Mouse (Mus musculus) kidney, postnatal 10 days (tissue): ENCODE data around the gene Slc25a5.
"Not testable (repeated sequence)": the region's sequence is repeated elsewhere in the genome, so short reads cannot be mapped to it uniquely, and the experiment has no call there.

Source experiments
- DNase-seq: peaks from one replicate; pipeline ENCODE4 v3.0.0; 2021; ENCODE audit warnings: mixed read lengths

Slc25a5 gene

DNA sequence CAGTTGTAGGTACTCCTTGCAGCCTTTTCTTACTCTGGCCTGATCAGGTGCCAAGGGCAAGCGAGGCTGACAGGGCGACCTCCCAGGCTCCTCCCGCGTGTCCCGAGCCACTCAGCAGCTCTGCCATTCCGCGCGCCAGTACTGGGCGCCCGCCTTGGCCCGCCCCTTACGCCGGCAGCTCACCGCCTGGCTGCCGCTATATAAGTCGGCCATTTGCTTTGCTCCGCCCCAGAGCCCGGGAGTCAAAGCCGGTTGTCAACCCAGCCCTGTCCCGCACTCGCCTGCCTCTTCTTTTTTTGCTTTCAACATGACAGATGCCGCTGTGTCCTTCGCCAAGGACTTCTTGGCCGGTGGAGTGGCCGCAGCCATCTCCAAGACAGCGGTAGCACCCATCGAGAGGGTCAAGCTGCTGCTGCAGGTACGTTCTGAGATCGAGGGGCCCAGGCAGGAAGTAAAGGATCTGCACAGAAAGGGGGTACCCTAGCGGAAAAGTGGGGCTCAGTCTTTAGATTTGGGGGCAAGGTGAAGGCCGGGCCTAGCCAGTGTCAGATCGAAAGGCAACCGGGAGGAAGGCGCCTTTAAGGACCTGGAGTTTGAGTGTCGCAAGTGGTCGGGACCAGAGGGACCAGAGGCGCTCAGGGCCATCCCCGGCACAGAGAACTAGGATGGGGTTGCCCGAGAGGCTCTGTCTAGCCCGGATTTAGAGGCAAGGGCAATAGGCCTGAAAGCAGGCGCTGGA is at the start of gene Slc25a5:
TSS of gene Slc25a5 (plus strand) at position 228 of the 739 bp plus-strand sequence.
- DNase-seq: peak; percentile 90

DNA sequence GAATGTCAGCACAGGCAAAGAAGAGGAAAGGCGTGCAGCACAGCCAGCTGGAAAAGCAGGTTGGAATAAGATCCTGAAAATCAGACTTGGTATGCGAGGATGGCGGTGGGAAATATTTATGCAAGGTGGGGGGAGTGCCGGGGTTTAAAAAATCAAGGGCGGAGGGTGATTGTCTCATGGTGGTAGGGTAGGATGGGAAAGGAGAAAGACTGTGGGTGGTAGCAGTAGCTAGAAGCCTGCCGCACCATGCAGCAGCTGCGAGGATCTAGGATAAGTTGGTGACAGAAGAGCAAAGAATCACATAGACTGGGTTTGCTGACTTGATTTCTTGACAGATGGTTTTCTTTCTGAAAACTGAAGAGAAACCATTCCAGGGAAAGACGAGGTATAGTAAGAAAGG is 48.7 kb upstream of the Slc25a5 start:
- no peak for DNase-seq

DNA sequence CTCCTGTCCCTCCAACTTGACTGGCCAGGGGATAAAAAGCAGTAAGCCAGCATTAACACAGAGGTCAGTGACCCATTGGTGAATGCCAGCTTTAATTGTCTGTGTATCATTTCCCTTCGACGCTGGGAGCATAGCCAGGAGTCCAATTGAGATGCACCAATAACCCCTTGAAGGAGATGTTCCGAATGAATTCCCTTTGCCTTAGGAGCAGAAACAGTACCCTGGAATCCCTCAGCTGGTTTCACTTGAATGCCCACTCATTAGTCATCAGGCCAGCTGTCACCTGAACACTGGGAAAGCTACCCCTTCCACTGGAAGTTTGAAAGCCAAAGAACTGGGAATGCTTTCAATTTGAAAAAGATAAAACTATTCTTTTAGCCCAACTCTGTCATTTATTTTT is 46.9 kb upstream of the Slc25a5 start:
- no peak for DNase-seq

DNA sequence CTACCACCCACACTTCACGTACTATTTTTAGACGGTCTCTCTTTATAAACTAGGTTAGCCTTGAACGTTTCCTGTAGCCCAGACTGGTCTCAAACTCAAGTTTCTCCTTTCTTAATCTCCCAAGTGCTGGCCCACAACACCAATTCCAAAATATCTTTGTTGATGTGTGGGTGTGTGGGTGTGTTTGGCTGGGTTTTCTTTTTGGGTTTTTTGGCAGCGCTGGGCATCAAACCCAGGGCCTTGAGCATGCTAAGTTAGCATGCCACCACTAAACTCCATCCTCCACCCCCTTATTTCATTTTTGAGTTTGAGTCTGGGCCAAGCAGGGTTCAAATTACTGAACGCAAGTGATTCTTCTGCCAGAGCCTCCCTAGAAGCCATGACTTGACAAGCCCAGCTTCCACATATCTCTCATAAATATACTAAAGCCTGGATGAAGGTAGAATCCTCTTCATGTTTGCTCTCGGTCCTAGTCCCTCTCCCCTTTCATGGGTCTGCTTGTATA is 46.1 kb upstream of the Slc25a5 start:
- DNase-seq: no peak

DNA sequence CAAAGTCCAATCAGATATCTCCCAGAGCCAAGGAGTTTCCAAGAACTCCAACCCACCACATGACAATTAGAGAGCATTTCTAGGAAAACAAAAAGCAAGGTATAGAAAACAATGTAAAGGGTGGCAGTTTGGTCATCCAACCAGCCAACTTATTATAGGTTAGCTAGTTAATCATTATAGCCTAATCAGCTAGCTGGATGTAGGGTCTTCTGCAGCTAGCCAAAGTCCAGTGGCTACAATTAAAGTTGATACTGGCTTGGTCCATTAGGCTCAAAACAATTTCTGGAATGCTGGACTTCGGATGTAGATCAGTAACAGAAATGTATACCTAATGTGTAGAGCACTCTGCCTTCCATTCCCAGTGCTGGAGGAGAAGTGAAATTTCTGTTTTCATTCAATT is 44.9 kb upstream of the Slc25a5 start:
- no peak for DNase-seq

DNA sequence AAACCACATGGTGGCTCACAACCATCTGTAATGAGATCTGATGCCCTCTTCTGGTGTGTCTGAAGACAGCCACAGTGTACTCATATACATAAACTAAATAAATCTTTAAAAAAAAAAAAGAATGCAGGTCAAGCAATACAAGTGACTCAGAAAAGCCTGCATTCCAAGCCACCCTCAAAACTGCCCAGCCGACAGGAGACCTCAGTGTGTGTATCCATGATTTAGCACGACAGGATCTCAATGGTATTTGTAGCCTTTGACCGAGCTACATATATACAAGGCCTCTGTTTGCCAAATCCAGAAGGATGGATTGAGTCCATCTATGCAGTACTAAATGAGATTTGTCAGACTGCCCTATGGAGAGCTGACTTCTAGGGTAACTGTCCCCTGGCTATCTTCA is 42.9 kb upstream of the Slc25a5 start:
- DNase-seq: no peak

DNA sequence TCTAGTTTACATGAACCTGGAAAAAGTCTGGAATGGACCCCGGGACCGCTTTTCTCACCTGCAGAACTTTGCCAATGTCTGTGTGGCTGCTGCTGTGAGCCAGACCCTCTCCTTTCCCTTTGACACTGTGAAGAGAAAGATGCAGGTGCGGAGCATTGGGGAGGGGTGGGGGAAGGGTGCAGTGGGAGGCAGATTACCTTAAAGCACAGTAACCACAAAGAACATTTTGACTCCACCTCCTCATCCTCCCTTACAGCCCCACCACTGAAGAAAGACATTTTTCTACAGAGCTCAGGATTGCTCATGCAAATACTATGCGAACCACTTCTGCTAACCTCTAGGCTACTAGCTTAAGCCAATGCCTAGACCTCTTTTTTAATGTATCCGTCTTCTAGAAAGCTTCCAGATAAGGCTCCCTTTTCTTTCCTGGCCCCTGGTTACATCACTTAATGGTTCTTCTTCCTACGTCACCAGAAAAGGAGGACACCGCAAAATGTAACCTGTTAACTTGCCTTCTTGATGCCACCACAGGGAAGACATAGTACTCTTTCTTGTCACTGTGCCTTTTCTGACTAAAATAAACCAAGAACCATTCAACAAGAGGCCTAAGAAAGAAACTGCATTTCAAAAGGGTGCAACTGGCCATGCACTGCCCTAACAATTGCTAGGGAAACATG is 37.5 kb upstream of the Slc25a5 start:
- DNase-seq: no peak

DNA sequence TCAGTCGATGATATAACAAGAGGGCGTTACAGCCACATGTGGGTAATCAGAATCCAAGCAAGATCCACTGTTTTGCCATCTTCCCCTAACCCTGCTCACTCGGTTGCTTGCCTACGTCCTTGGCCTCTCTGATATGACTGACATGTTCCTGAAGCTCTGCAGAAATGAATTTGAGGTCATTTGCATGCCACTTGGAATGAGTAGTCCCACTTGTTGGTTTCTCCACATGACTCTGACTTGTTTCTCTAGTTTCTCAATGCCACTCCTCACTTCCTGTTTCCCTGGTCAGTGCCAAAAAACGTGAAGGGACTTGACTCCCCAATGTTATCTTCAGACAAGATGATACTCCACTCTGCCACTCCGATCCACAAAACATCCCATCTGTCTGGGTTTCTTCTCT is 36.9 kb upstream of the Slc25a5 start:
- DNase-seq: no peak

DNA sequence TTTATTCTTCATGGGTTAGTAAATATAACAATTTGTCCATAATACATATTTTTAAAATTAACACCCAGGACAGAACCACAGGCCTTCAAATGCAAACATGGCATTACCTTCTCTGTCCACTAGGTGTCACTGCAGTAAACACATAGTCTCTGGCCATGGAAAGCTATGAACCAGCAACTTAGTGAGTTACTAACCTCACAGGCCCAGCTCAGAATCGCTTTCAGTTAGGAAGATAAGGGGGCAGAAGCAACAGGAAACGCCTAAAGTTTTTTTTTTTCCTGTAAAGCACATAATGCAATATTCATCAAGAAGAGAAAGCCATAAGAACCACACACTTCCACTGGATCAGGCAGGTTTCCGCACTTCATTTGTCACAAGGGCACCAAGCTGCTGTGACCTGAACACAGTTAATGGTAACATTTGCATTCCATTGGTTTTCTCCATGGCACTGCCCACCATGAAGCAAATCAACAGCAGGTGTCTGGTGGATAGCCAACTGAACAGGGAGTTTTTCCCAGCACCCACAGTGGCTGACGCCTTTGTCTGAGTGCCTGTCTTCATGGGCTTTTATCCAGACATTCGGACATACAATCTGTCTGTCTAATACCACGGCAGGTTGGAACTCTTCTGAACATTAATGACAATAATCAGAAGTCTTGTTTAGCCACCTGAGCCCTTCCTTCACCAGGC is 34.4 kb upstream of the Slc25a5 start:
- peak; percentile 59 for DNase-seq

DNA sequence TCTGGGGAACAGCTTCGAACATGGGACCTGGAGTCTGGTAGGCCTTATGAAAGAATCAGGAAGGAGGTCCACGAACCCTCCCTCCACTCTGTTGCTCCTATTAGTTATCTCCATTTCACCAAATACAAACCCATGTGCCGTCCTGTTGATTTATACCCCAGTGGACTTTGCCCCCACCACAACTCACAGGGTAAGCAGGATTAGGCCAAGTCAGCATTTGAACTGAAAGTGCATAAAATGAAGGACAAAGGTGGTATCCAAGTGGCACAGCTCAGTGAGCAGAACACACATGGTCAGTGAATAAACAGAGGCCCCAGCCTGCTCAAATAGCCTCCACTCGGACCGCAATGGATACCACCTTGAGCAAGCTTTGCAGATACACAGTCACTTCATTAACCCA is 33.2 kb upstream of the Slc25a5 start:
- DNase-seq: peak; percentile 33

DNA sequence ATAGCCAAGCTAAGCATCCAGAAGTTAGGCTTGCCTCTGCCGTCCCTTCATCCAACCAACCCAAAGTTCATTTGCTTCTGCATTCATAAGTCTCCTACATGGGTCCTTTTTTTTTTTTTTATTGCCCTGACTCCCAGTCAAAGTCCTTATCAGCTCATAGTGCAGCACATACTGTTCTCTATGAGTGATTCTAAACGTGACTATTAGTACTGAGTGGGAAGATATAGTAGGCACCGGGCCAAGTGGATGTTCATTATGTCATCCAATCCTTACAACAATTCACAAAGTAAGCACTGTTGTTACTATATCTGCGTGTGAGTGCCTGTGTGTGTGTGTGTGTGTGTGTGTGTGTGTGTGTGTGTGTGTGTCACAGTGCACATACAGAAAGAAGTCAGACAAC is 32.6 kb upstream of the Slc25a5 start:
- DNase-seq: no peak

DNA sequence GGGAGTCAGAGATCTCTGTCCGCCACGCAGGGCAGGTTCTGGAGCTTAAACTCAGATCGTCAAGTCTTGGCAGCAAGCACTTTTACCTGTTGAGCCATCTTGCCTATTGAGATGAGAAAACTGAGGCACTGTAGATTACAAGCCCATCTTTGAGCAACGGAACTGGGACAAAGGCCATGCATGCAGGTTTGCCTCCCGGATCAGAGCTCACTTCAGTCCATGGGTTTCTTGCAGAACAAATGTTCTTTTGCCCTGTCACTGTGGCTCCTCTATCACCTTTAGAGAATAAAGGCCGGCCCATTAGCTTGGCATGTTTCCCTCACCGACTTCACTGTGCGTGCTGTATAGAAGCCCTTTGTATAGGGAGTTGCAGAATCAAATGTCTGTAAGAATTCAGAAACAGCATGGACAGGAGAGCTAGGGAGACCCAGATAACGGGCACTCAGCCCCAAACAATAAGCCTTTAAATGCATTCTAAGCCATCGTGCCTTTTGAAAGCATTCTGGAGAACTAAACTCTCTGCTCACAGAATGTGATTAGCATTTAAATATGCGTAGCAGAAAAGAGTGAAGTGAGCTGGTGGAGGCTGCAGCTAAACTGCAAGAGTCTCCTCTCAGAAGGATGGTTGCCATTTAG is 32.0 kb upstream of the Slc25a5 start:
- no peak for DNase-seq

DNA sequence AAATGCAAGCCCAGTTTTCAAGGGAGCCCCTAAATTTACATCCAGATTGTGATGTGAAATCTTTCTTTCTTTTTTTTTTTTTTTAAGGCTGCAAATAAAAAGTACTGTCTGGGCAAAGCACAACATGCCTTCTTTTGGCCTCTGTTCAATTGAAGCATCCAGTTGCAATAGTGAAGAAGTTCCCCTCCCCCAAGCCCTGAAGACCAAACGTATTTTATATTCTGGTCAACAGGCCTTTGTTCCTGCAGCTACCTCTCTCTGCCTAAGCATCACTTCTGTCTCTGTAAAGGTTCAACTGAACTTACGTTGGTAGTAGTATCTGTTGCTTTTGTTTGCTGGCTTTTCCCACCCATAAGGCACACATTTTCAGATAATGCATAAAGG is 31.5 kb upstream of the Slc25a5 start:
- no peak for DNase-seq

DNA sequence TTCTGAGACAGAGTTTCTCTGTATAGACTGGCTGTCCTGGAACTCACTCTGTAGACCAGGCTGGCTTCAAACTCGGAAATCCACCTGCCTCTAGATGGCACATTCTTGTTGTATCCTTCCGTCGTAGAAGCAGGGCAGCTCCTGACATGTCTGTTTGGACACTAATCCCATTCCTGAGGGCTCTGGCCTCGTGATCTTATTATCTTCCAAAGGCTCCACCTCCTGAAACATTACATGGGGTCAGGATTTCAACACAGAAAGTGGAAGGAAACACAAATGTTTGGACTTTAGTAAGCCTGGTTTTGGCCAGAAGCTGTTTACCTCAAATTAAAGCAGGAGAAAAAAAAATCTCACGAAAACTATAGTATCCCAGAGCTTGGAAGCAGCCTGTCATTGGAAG is 28.1 kb upstream of the Slc25a5 start:
- DNase-seq: no peak

DNA sequence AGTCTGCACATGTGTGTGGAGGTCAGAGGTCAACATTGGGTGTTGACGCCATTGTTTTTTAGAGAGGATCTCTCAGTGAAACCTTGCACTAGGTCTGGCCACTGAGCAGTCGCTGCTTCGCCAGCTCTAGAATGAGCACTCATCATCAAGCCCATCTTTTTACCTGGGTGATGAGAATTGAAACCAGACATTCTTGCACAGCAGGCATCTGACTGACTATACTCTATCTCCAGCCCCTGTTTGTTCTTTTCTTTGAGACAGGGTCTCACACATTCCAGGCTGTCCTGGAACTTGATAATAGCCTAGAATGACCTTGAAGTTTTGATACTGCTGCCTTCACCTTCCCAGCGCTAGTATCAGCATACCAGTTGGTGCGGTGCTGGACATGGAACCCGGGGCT is 22.9 kb upstream of the Slc25a5 start:
- DNase-seq: no peak

DNA sequence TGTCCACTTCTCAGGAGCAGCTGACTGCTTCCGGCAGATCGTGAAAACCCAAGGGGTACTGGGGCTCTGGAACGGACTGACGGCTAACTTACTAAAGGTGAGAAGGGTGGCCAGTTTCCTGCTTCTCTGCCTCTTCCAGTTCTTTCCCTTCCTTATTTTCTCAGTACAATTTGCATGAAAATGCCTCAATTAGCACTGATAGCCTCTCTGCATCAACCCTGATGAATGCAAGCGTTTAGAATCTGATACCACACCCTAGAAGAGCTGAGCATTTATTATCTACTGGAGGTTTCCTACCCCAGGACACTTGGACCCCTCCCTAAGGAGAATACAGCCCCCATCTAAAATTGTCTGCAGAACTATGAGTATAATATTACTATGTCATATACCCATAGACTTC is 19.9 kb upstream of the Slc25a5 start:
- DNase-seq: no peak

DNA sequence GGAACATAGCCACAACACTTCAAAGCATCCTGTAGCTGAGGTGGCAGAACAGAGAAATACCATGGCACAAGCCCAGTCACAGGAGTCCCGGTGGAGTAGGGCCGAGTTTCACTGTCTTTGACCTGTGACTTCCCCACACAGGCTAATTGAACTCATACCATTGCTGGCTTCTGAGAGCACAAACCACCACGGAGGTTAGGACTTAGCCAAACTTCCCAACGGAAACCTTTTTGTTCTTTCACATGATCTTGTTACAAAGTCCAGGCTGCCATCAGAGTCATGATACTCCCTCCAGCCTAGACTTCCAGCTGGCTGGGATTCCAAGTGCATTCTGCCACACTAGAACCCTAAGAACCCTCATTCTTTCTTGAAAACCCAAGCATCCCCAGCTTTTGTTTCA is 17.8 kb upstream of the Slc25a5 start:
- no peak for DNase-seq

DNA sequence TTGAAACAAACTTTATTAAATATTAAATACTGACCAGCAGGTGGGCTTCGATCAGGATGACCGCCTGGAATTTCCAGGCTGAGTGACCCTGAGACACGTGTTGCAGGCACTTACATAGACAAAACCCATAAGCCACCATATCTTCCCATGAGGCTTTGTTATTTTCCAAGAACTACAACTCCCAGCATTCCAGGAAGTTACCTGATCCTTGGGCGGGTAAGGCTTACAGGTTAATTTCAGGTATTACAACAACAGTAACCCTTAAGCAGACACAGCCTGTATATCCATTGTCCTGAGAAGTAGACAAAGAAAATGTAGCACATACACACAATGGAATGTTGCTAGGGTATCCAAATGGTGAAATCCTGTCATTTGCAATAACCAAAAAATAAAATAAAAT is 6.1 kb upstream of the Slc25a5 start:
- no peak for DNase-seq

DNA sequence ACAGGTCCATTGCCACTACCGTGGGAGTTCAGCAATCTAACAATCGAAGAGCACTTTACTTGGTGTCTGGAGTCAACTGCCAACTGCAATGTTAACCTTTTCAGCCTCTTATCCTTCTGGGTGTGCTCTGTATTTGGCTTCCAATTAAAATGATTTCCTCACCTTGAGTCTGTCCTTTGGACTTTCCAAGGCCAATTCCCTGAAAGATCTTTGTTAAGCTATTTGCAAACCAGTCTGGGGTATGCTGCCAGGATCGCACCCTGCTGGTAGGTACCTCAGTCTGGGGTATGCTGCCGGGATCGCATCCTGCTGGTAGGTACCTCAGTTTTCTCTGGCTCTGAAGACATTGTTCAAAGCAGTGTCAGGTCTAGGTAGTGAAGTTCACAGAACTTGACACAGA is 880 bp upstream of the Slc25a5 start:
- no peak for DNase-seq

DNA sequence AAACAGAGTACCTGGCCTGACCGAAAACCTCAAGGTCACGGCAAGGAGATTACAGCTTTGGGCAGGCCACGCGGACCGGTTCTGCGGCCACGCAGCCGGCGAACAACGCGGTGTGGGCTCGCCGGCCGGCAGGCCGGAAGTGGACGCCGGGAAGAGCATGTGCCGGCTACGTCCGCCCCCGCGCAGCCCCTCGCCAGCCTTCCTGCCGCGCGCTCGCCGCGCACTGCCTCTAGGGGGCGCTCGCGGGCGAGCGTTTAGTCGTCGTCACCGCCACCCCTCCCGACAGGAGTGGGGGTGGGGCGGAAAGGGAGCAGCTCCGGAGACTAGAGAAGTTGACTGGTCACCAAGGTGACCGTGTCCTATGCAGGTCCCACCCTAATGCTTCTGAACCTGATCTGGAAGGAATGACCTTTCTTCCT is 721 bp downstream of the Slc25a5 start:
- peak; percentile 89 for DNase-seq

DNA sequence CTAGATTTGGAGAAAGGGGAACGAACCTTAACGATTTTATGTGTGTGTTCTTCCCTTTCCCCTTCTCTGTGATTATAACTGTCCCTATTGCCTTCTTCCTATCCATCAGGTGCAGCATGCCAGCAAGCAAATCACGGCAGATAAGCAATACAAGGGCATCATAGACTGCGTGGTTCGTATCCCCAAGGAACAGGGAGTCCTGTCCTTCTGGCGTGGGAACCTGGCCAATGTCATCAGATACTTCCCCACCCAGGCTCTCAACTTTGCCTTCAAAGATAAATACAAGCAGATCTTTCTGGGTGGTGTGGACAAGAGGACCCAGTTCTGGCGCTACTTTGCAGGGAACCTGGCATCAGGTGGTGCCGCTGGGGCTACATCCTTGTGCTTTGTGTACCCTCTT is 1.3 kb downstream of the Slc25a5 start:
- DNase-seq: not testable (repeated sequence)

DNA sequence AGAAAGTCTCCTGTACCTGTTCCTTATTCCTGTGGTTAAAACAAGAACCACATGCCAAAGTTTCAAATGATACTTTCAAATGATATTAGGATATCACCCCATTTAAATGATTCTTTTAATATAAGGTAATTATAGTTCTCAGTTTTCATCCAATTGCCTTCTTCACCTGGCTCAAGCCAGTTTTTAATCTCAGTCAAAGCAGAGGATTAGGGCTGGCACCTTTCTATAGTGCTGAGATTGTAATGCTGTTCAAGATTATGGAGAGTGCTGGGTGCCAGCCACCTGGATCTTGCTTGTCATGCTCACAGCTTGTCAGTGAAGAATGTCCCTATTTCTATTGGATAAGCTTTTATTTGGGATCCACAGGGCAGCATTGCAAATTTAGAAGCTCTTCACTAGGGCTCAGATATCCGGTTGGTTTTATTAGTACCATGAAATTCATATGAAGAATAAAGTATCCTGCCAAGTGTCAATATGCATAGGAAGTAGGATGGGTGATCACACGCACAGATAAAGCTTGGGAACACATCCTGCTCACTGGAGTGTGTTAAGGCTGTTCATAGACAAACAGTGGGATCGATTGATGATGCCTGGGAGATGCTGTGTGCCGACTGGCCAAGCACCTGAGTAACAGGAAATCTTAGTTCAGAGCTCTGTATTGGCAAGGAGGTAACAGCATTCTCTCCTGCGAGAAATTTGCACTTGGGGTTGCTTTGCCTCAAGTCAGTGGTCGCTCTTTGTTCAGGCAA is 3.9 kb downstream of the Slc25a5 start:
- no peak for DNase-seq

DNA sequence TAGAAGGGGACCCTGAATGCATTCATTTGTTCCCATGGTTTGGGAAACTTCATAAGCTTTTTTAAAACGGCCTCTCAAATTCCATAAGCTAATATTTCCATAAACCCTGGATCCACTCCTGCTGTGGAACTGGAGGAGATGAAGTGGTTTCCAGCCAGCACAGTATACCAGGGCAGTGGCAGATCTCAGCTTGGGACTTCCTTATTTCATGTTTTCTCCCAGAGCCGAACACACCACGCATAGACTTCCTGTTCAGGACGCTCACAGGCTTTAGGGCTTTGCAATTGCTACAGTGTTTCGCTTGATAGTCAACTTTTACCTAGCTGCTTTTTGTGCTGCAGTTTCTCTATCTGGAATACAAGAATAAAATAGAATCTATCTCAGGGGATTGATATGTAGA is 7.7 kb downstream of the Slc25a5 start:
- DNase-seq: no peak
